Mouse (Mus musculus): ENCODE measurements at regions not wholly inside any gene's neighbourhood (a gene's known extent, or its start where the extent isn't known, plus 50 kb on each side); places are given as distances from the start of the nearest gene placed in this dataset.

- DNase-seq (ENCODE audit: low spot score in 2 of 2): peak; percentile 38
Measured at GRCm38 (mm10) chr4:125275259-125275658, 147.6 kb upstream of the Zc3h12a start.

GRCm38 (mm10) chr4:125270951-125271350, 143.3 kb upstream of the Zc3h12a start:
- no peak for DNase-seq (ENCODE audit: low spot score in 2 of 2)

GRCm38 (mm10) chr4:125266212-125266611, 138.6 kb upstream of the Zc3h12a start:
- no peak for DNase-seq (ENCODE audit: low spot score in 2 of 2)

GRCm38 (mm10) chr4:125265575-125265974, 137.9 kb upstream of the Zc3h12a start:
- DNase-seq (ENCODE audit: low spot score in 2 of 2): no peak

GRCm38 (mm10) chr4:125265065-125265464, 137.4 kb upstream of the Zc3h12a start:
- DNase-seq (ENCODE audit: low spot score in 2 of 2): no peak

GRCm38 (mm10) chr4:125261547-125261946, 133.9 kb upstream of the Zc3h12a start:
- peak; percentile 22 to 27 for DNase-seq (ENCODE audit: low spot score in 2 of 2)

GRCm38 (mm10) chr4:125259306-125259705, 131.7 kb upstream of the Zc3h12a start:
- no peak for DNase-seq (ENCODE audit: low spot score in 2 of 2)

- peak; percentile 35 to 56 for DNase-seq (ENCODE audit: low spot score in 2 of 2)
Measured at GRCm38 (mm10) chr4:125257916-125258315, 130.3 kb upstream of the Zc3h12a start.

- DNase-seq (ENCODE audit: low spot score in 2 of 2): no peak
Measured at GRCm38 (mm10) chr4:125253161-125253560, 125.5 kb upstream of the Zc3h12a start.

GRCm38 (mm10) chr4:125252228-125252627, 124.6 kb upstream of the Zc3h12a start:
- DNase-seq (ENCODE audit: low spot score in 2 of 2): no peak

- peak; percentile 17 to 30 for DNase-seq (ENCODE audit: low spot score in 2 of 2)
Measured at GRCm38 (mm10) chr4:125249061-125249460, 121.4 kb upstream of the Zc3h12a start.

- no peak for DNase-seq (ENCODE audit: low spot score in 2 of 2)
Measured at GRCm38 (mm10) chr4:125246171-125246570, 118.5 kb upstream of the Zc3h12a start.

- DNase-seq (ENCODE audit: low spot score in 2 of 2): no peak
Measured at GRCm38 (mm10) chr4:125242512-125242911, 114.9 kb upstream of the Zc3h12a start.

- no peak for DNase-seq (ENCODE audit: low spot score in 2 of 2)
Measured at GRCm38 (mm10) chr4:125241577-125242262, 114.1 kb upstream of the Zc3h12a start.

GRCm38 (mm10) chr4:125231711-125232260, 104.1 kb upstream of the Zc3h12a start:
- peak in 1 of 2 experiments; percentile 59 for DNase-seq (ENCODE audit: low spot score in 2 of 2)

- DNase-seq (ENCODE audit: low spot score in 2 of 2): no peak
Measured at GRCm38 (mm10) chr4:125227194-125227593, 99.6 kb upstream of the Zc3h12a start.

- DNase-seq (ENCODE audit: low spot score in 2 of 2): no peak
Measured at GRCm38 (mm10) chr4:125222922-125223321, 95.3 kb upstream of the Zc3h12a start.

GRCm38 (mm10) chr4:125220314-125220713, 92.7 kb upstream of the Zc3h12a start:
- DNase-seq (ENCODE audit: low spot score in 2 of 2): no peak

- no peak for DNase-seq (ENCODE audit: low spot score in 2 of 2)
Measured at GRCm38 (mm10) chr4:125219209-125219608, 91.6 kb upstream of the Zc3h12a start.

GRCm38 (mm10) chr4:125214306-125214705, 86.7 kb upstream of the Zc3h12a start:
- DNase-seq (ENCODE audit: low spot score in 2 of 2): no peak

- DNase-seq (ENCODE audit: low spot score in 2 of 2): no peak
Measured at GRCm38 (mm10) chr4:125212176-125212530, 84.5 kb upstream of the Zc3h12a start.

- DNase-seq (ENCODE audit: low spot score in 2 of 2): no peak
Measured at GRCm38 (mm10) chr4:125211459-125212175, 84.0 kb upstream of the Zc3h12a start.

GRCm38 (mm10) chr4:125210719-125211118, 83.1 kb upstream of the Zc3h12a start:
- DNase-seq (ENCODE audit: low spot score in 2 of 2): no peak

Data from frontal cortex, postnatal 36 days (tissue).